Mouse (Mus musculus): ENCODE measurements around the gene Foxj2.
A peak's percentile ranks its signal among the peaks of the same experiment; 100 is the strongest.

Foxj2 gene

DNA sequence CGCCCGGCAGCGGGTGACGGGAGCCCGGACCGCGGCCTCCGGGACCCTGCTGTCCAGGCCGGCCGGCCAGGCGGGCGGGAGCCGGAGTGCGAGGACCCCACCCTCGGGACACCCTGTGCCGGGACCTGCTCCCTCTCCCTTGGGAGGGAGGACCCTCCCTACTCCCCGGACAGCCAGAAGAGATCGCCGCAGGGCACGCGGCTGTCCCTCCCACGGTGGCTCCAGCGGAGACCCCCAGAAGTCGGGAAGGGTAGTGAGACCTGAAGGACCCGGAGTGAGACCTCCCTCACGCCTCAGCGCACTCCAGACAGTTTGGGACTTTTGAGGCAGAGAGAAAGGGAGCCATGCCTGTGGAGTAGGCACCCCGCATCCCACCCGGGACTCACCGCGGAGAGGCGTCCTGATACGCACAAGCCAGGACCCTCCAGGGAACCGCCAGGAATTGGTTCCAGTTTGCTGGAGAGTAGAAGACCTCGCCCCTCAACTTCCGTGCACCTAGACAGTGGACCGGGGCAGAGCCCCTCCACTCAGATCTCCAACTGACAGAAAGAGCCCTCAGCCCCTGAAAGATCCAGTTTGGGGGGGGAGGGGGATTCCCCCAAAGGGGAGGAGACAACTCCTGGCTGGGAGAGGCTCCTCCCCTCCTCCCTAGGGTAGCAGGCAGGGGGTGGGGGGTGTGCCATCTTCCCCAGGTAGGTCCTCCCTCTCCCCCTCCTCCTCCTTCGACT, 521 bp downstream of the Foxj2 start:
- no peak for DNase-seq

DNA sequence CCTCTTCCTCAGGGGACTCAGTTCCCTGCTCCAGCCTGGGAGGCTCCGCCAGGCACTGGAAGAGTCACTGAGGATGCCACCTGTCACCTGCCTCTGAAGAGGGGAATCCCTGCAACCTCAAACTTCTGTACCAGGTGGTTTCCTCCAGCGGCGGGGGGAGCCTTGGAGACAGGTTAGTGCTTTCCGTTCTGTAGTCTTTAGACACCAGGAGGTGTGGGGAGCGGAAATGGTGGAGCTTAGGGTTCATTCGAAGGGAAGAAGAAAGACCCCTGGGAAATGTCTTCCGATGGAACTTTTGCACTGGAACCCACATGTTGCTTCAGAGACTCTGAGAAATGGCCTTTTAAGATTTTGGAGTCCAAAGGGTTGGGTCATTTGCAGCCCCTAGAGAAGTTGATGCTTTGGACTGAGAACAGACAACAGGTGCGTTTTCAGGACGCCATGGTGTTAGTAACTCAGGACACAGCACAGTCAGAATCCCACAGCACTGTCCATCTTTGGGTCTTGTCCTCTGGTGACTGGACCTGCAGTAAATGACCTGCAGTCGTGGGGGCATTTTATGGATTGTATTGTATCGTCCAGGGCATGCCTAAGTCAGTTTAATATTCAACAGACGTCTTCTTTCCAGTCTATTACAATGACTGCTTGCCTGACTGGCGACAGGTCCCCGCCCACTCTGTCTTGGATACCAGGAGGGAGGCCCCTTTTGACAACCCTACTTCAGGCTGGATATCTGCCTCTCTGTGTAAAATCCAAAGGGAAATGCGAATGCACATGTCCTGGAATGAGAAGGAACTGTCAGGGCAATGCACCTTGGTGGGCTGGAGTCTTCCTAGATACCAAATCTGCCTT, 1.3 kb downstream of the Foxj2 start:
- no peak for DNase-seq

DNA sequence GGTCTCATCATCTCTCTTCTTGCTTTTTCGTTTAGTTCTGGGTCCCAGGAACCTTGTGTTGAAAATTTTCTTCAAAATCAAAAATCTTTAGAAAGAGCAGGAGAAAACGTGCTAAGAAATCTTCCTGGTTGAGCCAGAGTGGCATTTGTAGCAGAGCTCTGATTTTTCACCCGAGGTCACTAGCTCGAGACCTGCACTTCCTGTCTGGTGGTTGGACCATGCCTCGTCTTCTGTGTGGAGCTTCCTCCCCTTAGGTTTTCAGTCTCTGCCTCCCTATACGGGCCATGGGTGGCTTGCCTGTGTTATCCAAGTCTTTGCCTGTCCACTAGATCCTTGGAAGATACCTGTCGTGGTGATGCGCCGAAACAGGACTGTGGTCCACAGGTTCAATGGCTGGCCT, 2.1 kb downstream of the Foxj2 start:
- DNase-seq = no peak

DNA sequence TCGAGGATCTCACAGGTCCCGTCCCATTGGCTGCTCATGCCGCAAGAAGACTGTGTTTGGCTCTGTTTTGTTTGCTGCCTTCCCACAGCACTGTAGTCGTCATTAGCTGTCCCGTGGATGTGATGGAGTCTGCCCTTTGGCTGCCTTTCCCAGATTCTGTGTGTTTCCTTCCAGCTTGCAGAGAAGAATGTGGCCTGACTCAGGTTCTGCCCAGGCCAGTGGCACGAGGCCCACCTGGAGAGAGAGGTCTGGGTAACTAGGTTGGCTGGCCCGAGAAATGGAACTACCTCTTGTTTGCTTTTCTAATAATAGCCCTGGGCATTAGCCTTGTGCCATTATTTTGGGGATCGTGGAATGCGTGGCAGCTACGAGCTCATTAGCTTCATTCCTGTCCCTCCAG, 4.4 kb downstream of the Foxj2 start:
- no peak for DNase-seq

DNA sequence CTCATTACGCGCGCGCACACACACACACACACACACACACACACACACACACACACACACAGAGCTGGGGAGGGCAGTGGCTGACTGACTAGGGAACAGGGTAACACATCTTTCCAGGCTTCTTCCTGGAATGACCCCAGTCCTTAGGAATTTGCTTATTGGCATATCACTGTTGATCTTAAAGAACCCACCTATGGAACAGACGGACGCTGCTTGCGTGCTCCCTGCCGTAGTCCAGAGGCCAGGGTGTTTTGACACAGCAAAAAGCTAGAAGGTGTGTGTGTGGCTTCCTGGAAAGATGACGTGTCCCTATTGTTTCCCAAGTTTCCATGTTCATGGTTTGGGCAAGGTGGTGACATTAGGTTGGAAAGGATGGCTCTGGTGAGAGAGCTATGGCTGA, 5.5 kb downstream of the Foxj2 start:
- no peak for DNase-seq

DNA sequence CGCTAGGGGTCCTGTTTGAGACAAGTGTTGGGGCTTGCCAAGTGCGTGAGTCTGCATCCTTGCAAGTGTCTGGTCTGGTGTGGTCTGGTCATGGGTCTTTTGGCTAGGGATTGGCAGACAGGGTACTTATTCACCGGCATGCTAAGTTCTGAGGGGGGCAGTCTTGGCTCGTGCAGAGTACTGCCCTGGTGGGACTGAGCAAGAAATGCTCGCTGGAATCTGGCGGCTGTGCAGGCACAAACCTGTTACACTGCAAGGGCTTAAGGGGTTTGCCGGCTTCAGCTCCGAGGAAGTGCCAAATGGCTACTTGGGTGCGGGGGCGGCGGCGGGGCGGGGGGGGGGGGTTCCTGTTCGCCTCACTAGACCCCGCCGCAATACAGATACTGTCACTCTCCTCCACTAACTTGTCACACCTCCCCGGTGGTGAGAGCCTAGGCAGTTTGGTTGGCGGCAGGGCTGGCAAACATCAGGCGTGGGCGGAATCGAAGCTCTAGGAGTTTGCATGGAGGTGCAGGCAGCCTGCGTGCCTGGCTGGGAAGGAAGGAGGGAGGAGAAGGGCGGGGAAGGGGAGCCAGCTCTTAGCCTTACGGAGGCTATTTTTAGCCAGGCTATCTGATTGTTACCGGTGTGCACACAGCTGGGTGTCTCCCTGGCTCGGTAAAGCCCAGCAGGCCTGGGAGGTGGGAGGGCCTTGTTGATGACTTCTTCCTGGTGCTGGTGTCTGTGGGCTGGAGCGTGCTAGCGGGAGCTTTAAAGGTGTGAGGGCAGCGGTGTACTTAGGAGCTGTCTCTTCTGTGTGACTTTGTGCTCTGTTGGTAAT, 6.4 kb downstream of the Foxj2 start:
- DNase-seq = peak; percentile 68

DNA sequence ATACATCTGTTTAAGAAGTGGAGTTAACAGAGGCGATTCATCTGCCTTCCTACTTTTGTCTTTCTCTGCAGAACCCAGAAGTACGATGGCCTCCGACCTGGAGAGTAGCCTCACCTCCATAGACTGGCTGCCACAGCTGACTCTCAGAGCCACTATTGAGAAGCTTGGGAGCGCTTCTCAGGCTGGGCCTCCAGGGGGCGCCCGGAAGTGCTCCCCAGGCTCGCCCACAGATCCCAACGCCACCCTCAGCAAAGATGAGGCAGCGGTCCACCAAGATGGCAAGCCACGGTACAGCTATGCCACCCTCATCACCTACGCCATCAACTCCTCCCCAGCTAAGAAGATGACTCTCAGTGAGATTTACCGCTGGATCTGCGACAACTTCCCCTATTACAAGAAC, 8.4 kb downstream of the Foxj2 start:
- DNase-seq = no peak

DNA sequence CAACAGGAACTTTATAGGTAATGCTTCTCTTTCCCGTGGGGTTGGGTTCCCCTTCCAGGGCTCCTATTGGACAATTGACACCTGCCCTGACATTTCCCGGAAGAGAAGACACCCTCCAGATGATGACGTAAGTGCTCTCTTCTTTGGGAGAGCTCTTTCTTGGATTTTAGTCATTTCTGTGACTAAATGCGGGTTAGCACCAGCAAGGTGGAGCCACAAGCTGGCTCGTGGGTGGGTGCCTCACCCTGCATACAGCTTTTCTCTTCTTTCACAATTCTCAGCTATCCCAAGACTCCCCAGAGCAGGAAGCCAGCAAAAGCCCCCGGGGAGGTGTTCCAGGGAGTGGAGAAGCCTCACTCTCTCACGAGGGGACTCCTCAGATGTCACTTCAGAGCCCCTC, 13.2 kb downstream of the Foxj2 start:
- DNase-seq = no peak

DNA sequence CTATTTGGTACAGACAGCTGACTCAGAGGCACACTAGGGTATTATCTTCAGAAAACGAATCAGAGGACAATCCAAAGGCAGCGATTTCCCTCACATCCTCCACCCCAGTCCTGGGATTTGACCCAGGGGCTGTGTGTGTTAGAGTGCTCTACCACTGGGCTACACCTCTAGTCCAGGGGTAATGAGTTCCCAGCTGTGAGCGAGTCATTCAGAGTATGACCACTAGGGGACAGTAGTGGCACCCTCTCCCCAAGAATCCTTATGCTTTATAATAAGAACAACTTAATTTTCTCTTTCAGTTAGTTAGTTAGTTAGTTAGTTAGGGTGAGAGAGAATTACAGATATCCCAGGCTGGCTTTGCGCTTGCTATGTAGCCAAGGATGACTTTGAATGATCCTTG, 14.7 kb downstream of the Foxj2 start:
- DNase-seq = peak; percentile 34

DNA sequence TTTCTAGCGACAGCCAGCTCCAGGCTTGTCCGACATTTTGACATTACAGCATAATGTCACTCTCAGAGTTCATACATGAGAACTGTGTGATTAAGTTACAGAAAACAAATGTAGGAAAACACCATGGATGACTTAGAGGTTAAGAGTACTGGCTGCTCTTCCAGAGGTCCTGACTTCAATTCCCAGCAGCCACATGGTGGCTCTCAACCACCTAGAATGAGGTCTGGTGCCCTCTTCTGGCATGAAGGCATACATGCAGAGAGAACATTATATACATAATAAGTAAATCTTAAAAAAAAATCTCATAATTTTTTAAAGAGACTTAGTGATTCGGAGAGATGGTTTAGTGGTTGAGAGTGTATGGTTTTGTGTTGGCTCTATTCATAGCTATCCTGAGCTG, 17.3 kb downstream of the Foxj2 start:
- DNase-seq = no peak

DNA sequence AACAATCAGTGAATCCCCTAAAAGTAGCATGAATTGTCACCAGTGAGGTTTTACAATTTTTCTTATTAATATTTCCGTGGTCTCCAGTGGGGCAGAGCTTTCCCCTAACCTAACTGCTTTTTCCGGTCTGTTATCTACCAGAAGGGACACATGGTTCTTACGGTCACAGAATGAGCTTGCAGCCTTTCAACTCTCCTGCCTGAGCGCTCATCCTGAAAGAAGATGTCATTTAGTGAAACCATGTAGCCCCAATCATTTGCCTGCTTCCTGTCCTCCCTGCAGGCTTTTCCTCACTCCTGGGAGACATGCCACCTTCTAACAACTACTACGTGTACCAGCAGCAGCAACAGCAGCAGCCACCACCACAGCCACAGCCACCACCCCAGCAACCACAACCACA, 17.8 kb downstream of the Foxj2 start:
- DNase-seq = no peak

DNA sequence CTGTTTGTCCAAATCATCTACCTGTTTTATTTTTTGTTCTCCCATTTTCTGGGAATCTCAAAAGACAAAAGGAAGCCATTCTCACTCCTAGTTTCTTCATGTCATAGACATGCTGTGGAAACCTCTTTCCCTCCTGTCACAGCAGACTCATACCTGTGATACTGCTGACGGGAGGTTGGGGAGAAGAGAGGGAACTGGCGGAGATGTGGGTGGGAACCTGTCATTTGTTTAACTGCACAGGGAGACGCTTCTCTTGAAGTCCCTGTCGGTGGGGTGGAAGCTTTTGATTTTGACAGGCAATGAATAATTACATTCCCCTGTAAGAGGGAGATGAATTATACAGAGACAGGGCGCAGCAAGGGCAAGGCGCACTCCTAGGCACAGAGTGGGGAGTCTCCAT, 24.0 kb downstream of the Foxj2 start:
- no peak for DNase-seq

DNA sequence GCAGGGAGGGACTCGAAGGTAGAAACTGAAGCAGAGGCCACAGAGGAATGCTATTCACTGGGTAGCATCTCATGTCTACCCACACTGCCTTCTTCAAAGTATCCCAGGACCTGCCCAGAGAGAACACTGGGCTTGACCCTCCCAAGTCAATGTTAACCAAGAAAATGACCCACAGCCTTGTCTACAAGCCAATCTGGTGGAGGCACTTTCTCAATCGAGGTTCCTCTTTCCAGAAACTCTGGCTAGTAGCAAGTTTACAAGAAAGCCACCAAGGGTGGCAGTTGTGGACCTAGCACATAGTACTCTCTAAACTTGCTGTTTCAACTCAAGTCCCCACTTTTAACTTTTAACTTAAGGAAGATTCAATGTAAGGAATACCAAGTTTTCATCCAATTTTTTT, 33.0 kb downstream of the Foxj2 start:
- DNase-seq = no peak

DNA sequence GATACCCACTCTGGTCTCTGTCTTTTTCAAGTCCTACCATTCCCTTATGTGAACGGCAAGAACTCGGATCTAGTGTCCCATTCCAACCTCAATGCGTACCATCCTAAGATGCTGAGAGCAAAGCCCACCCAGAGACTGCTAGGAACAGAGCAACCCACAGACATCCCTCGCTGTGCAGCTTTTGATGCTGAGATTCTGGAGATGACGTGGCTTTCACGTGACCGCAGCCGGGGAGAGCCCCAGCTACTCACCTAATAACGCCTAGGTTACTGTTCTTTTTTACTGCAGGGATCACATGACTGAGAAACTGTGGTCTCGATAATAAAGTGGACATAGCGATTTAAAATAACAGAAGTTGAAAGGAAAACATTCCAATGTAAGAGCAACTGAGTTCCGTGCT, 34.8 kb downstream of the Foxj2 start:
- no peak for DNase-seq

DNA sequence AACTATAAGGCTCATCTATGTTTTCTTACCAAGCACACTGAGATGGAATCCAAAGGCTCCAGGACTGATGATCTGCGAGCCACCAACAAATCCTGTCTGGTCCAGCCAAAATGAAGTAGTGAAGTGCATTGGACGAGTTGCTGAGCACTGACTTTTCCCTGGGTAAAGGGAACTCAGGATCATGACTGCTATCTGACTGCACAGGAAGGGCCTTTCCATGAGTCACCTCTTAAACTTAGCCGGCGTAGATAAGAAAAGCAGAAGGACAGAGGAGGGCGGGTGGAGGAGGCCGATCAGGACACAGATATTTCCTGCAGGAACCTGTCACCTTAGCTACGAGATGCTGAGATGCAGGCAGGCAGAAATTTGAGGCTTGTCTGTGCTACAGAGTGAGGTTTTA, 36.2 kb downstream of the Foxj2 start, which contains the start of gene C3ar1:
Gene C3ar1 (minus strand): TSS at position 207 of the 400 bp plus-strand sequence.
- no peak for DNase-seq

DNA sequence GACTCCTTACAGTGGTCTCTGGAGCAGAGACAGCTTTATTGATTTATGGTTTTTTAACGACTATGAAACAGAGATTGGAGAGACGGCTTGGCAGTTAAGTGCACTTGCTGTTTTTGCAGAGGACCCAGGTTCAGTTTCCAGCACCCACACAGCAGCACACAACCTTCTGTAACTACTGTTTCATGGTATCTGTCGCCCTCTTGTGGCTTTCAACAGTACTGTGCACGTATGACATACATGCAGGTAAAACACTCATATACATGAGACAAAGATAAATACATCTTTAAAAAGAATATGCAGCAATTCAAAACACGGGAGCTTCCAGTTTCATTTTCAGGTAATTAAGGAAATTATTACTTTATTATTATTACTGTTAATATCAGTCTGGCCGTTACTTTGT, 42.7 kb downstream of the Foxj2 start:
- DNase-seq = no peak

DNA sequence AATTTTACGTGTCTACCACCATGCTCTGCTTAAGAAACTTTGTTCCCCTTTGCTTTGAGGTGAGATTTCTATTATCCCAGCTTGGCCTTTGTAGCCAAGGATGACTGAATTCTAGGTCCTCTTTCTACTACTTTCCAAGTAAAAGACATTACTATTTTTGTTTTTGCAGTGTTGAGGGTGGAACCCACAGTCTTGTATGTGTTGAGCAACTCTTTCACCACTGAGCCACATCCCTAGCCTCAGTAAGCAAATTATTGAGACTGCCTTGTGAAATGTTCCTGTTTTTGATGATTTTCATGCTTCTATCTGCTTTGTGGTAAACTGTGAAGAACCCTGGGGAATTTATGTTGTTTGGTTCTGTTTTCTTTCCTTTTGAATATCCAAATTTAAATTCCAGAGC, 43.2 kb downstream of the Foxj2 start:
- DNase-seq = no peak

DNA sequence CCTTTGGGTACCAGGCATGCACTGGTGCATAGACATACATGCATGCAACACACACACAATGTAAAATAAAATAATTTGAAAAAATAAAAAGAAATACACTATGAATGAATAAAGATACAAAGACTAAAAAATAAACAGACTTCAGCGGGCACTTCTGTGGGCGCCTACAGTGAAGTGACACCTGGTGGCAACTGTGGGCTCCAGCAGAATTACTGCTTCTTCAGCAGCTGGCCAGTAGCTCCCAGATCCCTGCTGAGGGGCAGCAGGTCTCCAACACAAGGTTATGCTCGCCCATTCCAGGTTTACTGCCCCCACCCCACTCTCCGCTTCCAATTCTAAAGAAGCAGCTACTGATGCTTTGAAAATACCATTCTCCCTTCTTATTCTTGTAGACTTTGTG, 48.2 kb downstream of the Foxj2 start:
- no peak for DNase-seq

DNA sequence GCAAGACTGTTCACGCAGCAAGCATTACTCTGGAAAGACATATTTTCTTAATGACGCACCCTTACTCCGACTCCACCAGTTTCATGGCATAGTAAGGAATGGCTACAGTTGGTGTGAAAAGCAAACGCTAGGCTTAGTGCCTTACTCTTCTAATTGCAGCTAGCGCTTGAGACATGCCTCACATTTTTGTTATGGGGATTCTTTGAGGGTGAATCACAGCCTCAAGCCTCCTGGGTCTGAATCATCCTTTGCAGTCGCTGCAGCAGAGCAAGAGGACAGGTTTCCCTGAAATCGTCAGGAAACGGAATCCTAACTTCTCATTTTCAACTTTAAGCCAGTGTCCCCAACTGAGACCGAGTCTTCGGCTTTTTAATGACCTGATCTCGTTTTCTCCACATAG, 50.1 kb downstream of the Foxj2 start:
- DNase-seq = no peak

DNA sequence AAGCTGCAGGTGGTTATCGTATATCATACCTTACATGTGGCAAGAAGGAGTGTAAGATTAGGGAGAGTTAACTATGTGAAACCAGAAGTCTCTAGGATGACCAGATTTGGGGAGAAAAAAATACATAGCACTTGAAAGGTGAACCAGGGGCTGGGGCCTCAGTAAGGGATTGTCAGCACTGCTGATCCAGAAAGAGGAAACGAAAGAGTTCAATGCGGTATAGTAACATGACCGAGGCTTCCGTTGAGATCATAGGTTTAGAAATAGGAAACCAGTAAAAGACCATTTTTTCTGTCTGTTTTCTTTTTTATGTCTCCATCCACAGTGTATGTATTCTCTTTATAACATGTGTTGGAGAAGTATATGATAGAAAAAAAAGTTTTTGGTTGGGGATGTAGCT, 53.1 kb downstream of the Foxj2 start:
- no peak for DNase-seq

DNA sequence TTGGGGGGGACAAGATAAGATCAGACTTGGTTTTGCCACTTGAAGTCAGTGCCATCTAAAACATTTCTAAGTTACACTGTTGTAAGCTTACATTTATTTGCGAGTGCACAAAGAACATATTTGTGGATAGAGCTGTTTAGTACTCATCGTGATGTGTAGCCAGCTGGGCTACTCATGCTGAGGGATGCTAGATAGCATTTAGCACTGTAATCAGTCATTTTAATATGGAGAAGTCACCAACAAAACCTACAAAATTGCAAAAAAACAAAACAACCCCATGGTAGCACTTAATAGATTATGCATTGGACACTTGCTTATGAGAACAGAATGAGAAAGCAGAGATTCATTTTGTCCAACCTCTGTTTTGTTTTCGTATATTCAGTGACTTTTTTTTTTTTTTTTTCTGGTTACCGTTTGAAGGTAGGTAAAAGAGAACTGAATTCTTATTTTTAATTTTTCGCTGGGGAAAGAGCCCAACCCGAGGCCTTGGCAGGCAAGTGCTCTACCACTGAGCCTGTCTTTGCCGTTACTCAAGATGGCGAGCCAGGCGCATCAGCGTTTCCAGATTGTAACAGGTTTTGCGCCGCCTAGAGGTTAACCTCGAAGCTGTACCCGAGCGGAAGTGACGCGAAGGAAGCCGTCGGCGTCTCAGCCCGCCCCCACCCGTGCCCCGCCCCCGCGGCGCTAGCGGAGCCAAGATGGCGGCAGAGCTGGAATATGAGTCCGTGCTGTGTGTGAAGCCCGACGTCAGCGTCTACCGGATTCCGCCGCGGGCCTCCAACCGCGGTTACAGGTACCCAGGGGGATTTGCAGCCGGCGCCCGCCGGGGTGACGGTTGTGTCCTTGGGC, 54.4 kb downstream of the Foxj2 start, which contains the start of gene Necap1:
Gene Necap1 (plus strand): TSS at position 604 of the 849 bp plus-strand sequence.
- peak; percentile 98 for DNase-seq

DNA sequence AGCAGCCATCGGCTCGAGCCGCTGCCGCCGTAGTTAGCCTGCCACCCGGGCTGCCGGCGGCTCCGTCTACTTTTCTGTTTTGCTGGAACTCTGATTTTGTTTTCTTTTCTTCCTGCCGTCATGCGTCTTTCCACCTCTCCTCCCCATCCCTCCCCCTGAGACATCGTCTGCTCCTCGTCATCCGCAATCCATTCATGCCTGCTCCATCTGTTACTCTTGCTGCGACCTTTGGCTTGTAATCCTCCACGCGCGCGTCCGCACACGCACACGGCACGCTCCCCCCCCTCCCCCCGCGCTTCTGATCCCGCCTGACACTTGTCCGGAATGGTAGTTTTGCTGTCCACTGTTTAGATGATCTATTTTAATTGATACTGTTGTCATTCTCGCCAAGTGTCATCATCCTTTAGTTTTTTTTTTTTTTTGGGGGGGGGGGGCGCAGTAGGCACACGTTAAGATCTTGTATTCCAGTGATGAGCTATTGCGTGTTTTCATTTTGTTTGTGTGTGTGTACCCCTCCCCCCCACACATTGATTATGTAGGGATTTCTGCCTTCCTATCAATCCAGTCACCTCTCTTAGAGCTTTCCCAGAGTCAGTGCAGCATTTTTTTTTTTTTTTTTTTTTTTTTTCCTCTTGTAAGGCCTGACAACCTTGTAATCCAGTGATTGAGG, 55.1 kb downstream of the Foxj2 start:
- DNase-seq = no peak
